Mouse (Mus musculus) midbrain, embryonic 11.5 days (tissue): ENCODE data around the gene Stk11. TPM values are rescaled to one million over a fixed set of nuclear protein-coding genes. Genes with fewer than 3 reads are reported as not detected.
A peak's percentile ranks its signal among the peaks of the same experiment; 100 is the strongest.

Experiments used
- ATAC-seq: fragments of 200-750 bp; cut with Nextera tagmentation; 2 replicates; pipeline ENCODE4 v1.8.0; 2017; ENCODE audit warnings: moderate TSS enrichment, moderate library complexity; ENCODE audit not compliant: low FRiP score
- DNase-seq: peaks from one replicate; pipeline ENCODE4 v3.0.0; 2015; ENCODE audit warnings: low spot score; ENCODE audit errors: missing footprints
- H3K27ac ChIP-seq: fragments of 300-500 bp; sonication (generic); 2 replicates; pipeline ENCODE4 v1.5.1; 2014; ENCODE audit warnings: low read depth, low read length
- H3K27me3 ChIP-seq: fragments of 300-500 bp; sonication (generic); 2 replicates; pipeline ENCODE4 v1.6.1; 2014; ENCODE audit warnings: mild to moderate bottlenecking, low read length, moderate library complexity, mixed read lengths; ENCODE audit not compliant: control insufficient read depth, insufficient read depth
- H3K36me3 ChIP-seq: fragments of 300-500 bp; sonication (generic); 2 replicates; pipeline ENCODE4 v1.6.1; 2014; ENCODE audit warnings: mild to moderate bottlenecking, low read length, moderate library complexity, mixed read lengths; ENCODE audit not compliant: control insufficient read depth, insufficient read depth
- H3K4me1 ChIP-seq: fragments of 300-500 bp; sonication (generic); 2 replicates; pipeline ENCODE4 v1.6.1; 2014; ENCODE audit warnings: low read length; ENCODE audit not compliant: control insufficient read depth, insufficient read depth
- H3K4me2 ChIP-seq: fragments of 300-500 bp; sonication (generic); 2 replicates; pipeline ENCODE4 v1.6.1; 2014; ENCODE audit warnings: mild to moderate bottlenecking, moderate library complexity
- H3K4me3 ChIP-seq: fragments of 300-500 bp; sonication (generic); 2 replicates; pipeline ENCODE4 v1.5.1; 2014; ENCODE audit warnings: low read depth, low read length
- H3K9ac ChIP-seq: fragments of 300-500 bp; sonication (generic); 2 replicates; pipeline ENCODE4 v1.6.1; 2014; ENCODE audit warnings: low read length
- H3K9me3 ChIP-seq: fragments of 300-500 bp; sonication (generic); 2 replicates; pipeline ENCODE4 v1.6.1; 2016; ENCODE audit warnings: low read length; ENCODE audit not compliant: control insufficient read depth
- WGBS: fragments of 180-500 bp; shearing (Covaris S2); extraction: QIAGEN DNeasy Blood & Tissue Kit; methylation state at CpG from one replicate; pipeline ENCODE4 v1.1.7; 2014; 5-methylcytosine and 5-hydroxymethylcytosine counted together
- polyA plus RNA-seq: library from polyadenylated mRNA; unstranded; fragments of >200 nt; fragmentation: Nextera tagmentation; extraction: Ambion mirVana; gene quantifications from 2 replicates; pipeline ENCODE4 v1.2.1, GENCODE M21; 2014

Gene Stk11
- polyA plus RNA-seq, 1 experiment from 2014 or later, result 23.1 TPM

GRCm38 (mm10) chr10:80148610-80149290, 33.1 kb downstream of the Stk11 start:
- under 1% methylated on average over 47 of the region's 57 CpGs for WGBS

DNA sequence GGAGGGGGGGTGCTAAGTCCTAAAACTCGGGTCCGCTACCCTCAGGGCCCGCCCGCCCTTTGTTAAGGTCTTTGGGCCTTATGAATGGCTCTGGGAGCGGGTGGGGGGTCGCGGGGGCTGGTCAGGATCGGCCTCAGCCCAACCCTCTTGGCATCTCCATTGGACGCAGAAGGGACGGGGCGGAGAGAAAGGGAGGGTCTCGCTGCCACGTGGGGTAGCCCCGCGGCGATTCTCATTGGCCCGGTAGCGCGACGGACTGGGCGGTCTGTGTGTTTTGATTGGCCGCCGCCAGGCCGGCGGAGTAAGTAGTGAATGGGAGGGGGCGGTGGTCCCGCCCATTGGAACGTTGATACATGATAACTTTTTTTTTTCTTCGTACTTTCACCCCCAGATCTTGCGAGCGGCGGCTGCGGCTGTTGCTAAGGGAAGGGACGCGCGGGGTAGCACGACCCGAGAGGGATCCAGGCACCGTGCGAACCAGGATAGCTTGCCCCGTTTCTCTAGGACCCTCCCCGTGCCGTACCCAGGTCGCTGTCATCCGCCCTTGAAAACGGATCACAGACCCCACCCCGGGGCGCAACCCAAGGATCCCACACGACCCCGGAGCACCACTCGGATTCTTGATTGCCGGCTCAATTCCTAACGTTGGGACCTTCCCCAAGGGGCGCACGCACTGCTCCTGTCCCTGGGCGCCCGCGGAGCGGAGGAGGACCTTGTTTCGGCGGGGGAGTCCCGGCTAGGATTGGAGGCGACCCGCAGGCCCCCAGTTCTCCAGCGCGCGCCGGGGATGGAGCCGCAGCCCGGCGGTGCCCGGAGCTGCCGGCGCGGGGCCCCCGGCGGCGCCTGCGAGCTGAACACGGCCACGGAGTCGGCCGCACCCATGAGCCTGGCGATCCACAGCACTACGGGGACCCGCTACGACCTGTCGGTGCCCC, 34.0 kb downstream of the Stk11 start:
- peaks cover 39% of the 10 kb centered on the region for H3K4me1 ChIP-seq
- ATAC-seq (peak; percentile 83), DNase-seq (no peak)
- H3K27me3 ChIP-seq, result no peaks in the 10 kb centered on the region
- peak overlapping the region; percentile 99 for H3K4me2 ChIP-seq
- H3K36me3 ChIP-seq, result peaks cover 30% of the 10 kb centered on the region
- H3K9ac ChIP-seq, result peak overlapping the region; percentile 100
- peak overlapping the region; percentile 99 for H3K4me3 ChIP-seq
- peak overlapping the region; percentile 99 for H3K27ac ChIP-seq
- no peaks in the 10 kb centered on the region for H3K9me3 ChIP-seq
- WGBS, result 1% methylated on average over 88 of the region's 88 CpGs

More at GRCm38 (mm10) chr10:80148610-80149290, 33.1 kb downstream of the Stk11 start:
- Histone ChIP-seq H3K27ac (peak overlapping the region; percentile 97), H3K4me3 (peak overlapping the region; percentile 99), H3K36me3 (peaks cover 22% of the 10 kb centered on the region), H3K4me1 (peaks cover 31% of the 10 kb centered on the region), H3K4me2 (peak overlapping the region; percentile 74), H3K9me3 (no peaks in the 10 kb centered on the region), H3K9ac (peak overlapping the region; percentile 100), H3K27me3 (no peaks in the 10 kb centered on the region)
- DNase-seq (peak; percentile 99), ATAC-seq (peak; percentile 48)

- H3K4me2 ChIP-seq, result peak overlapping the region; percentile 99
- peaks cover 39% of the 10 kb centered on the region for H3K36me3 ChIP-seq
- ATAC-seq (peak; percentile 17), DNase-seq (peak; percentile 99)
- peak overlapping the region; percentile 99 for H3K27ac ChIP-seq
- peak overlapping the region; percentile 100 for H3K9ac ChIP-seq
- H3K4me1 ChIP-seq, result peaks cover 46% of the 10 kb centered on the region
- WGBS, result 1% methylated on average over 51 of the region's 71 CpGs
- no peaks in the 10 kb centered on the region for H3K9me3 ChIP-seq
- peak overlapping the region; percentile 99 for H3K4me3 ChIP-seq
- no peaks in the 10 kb centered on the region for H3K27me3 ChIP-seq
Measured at GRCm38 (mm10) chr10:80150226-80151210, 34.9 kb downstream of the Stk11 start.

GRCm38 (mm10) chr10:80151211-80152034, 35.8 kb downstream of the Stk11 start:
- ATAC-seq, result no peak
- under 1% methylated on average over 26 of the region's 26 CpGs for WGBS
- H3K4me1 ChIP-seq, result peaks cover 49% of the 10 kb centered on the region
- H3K4me3 ChIP-seq, result peak overlapping the region; percentile 99
- peak overlapping the region; percentile 100 for H3K9ac ChIP-seq
- peaks cover 47% of the 10 kb centered on the region for H3K36me3 ChIP-seq
- DNase-seq, result peak; percentile 95
- H3K27me3 ChIP-seq, result no peaks in the 10 kb centered on the region
- H3K9me3 ChIP-seq, result no peaks in the 10 kb centered on the region
- peak overlapping the region; percentile 99 for H3K4me2 ChIP-seq
- peak overlapping the region; percentile 99 for H3K27ac ChIP-seq

DNA sequence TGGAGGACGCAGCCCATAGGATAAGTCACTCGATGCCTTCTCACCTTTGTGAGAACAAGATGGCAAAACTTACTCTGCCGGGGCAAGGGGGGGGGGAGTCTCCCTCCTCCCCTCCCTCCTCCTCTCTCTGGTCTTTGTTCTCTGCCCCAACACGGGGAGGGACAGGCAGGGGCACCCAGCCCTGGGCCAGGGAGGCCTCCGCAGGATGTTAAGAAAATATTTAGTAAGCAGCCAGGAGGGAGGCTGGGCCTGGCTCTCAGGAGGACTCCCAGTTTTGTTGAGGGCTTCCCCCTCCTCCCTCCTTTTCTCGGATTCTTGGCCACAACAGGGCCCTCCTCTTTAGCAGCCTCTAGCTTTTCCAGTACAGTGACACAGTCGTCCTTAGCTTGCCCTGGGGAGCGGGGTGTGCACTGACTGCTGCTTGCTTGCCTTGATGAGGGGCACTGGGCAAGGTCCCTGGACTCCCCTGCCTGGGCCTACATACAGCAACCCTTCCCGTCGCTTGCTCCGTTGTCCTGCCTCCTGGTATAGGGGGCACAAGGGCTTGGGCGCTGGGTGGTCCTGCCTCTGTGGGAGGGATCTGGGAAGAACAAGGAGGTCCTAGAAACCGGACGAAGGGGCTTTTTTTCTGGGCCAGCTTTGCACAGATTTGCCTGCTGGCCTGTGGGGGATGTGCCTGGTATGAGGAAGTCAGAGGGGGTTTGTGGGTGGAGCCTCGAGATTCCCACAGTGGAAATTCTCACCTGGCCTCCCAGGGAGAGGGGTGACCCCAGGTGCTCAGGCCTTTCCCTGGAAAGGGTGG, 36.7 kb downstream of the Stk11 start:
- Histone ChIP-seq H3K4me2 (peak overlapping the region; percentile 99), H3K9me3 (no peaks in the 10 kb centered on the region), H3K4me3 (peak overlapping the region; percentile 99), H3K27ac (peak overlapping the region; percentile 99), H3K36me3 (peaks cover 55% of the 10 kb centered on the region), H3K9ac (peak overlapping the region; percentile 100), H3K27me3 (no peaks in the 10 kb centered on the region), H3K4me1 (peaks cover 48% of the 10 kb centered on the region)
- WGBS, result 10% methylated on average over 14 of the region's 15 CpGs
- DNase-seq, result peak; percentile 93
- no peak for ATAC-seq

DNA sequence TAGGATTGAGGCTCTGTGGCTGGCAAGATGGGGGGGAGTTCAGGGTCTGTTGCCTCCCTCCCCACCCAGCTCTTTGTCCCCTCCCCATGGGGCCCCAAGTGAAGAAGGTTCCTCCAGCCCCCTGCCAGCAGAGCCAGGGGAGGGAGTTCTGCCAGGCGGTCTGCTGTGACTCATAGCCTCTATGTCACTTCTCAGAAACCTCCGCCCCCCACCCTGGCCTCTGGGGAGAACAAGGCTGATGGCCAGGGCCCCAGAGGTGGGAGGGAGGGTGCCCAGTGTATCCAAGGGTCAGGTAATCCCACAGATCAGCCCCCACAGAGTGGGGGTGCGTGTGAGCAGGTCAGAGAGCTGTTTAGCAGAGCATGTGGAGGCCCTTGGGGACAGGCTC, 37.3 kb downstream of the Stk11 start:
- 45% methylated on average over 3 of the region's 3 CpGs for WGBS

DNA sequence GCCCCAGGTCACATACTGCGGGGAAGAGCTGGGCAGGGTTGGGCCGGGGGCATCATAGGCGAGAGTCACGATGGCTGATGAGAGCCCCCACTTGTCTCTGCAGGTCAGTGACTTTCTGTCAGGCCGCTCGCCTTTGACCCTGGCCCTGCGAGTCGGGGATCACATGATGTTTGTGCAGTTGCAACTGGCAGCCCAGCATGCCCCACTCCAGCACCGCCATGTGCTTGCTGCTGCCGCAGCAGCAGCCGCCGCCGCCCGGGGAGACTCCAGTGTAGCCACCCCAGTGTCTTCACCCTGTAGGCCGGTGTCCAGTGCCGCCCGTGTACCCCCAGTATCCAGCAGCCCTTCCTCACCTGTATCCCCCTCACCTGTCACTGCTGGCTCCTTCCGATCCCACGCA, 38.1 kb downstream of the Stk11 start:
- no peak overlapping the region; the same call in 1 of the 2 replicates for H3K27ac ChIP-seq
- ATAC-seq, result no peak
- H3K4me2 ChIP-seq, result peak overlapping the region; percentile 99

More for the DNA sequence above, 37.3 kb downstream of the Stk11 start:
- DNase-seq (no peak), ATAC-seq (no peak)
- Histone ChIP-seq H3K9me3 (no peaks in the 10 kb centered on the region), H3K4me3 (peak overlapping the region; percentile 99), H3K36me3 (peaks cover 60% of the 10 kb centered on the region), H3K27ac (peak overlapping the region; percentile 99), H3K9ac (peak overlapping the region; percentile 100), H3K4me2 (peak overlapping the region; percentile 99), H3K27me3 (no peaks in the 10 kb centered on the region), H3K4me1 (peaks cover 47% of the 10 kb centered on the region)

More for the DNA sequence above, 38.1 kb downstream of the Stk11 start:
- no peak for DNase-seq
- Histone ChIP-seq H3K27me3 (no peaks in the 10 kb centered on the region), H3K4me1 (peaks cover 52% of the 10 kb centered on the region), H3K4me3 (no peak overlapping the region), H3K9ac (peak overlapping the region; percentile 100), H3K36me3 (peaks cover 60% of the 10 kb centered on the region), H3K9me3 (no peaks in the 10 kb centered on the region)
- WGBS, result 86% methylated on average over 19 of the region's 19 CpGs
